Mouse (Mus musculus) heart, embryonic 15.5 days (tissue): Measurements from ENCODE around the gene Plppr4. TPM values are rescaled to one million over a fixed set of nuclear protein-coding genes. Genes with fewer than 3 reads are reported as not detected.

Experiments
- ATAC-seq: fragments of 200-750 bp; cut with Nextera tagmentation; replicated peaks from 2 replicates; pipeline ENCODE4 v1.8.0; 2017; ENCODE audit warnings: low read depth, moderate TSS enrichment; ENCODE audit not compliant: insufficient number of reproducible peaks, insufficient read depth, low FRiP score
- H3K27ac ChIP-seq: fragments of 300-500 bp; sonication (generic); 2 replicates; pipeline ENCODE4 v1.5.1; 2015; ENCODE audit warnings: mild to moderate bottlenecking, inconsistent platforms
- H3K27me3 ChIP-seq: fragments of 300-500 bp; sonication (generic); 2 replicates; pipeline ENCODE4 v1.6.1; 2015; ENCODE audit warnings: inconsistent platforms
- H3K36me3 ChIP-seq: fragments of 300-500 bp; sonication (generic); 2 replicates; pipeline ENCODE4 v1.6.1; 2015; ENCODE audit warnings: mild to moderate bottlenecking, inconsistent platforms
- H3K4me1 ChIP-seq: fragments of 300-500 bp; sonication (generic); replicated peaks from 2 replicates; pipeline ENCODE4 v1.6.1; 2015; ENCODE audit warnings: inconsistent platforms
- H3K4me2 ChIP-seq: fragments of 300-500 bp; sonication (generic); 2 replicates; pipeline ENCODE4 v1.6.1; 2015; ENCODE audit warnings: inconsistent platforms, mild to moderate bottlenecking, moderate library complexity
- H3K4me3 ChIP-seq: fragments of 300-500 bp; sonication (generic); 2 replicates; pipeline ENCODE4 v1.5.1; 2015; ENCODE audit warnings: mild to moderate bottlenecking, inconsistent platforms
- H3K9ac ChIP-seq: fragments of 300-500 bp; sonication (generic); 2 replicates; pipeline ENCODE4 v1.6.1; 2015; ENCODE audit warnings: mild to moderate bottlenecking, inconsistent platforms
- H3K9me3 ChIP-seq: fragments of 300-500 bp; sonication (generic); replicated peaks from 2 replicates; pipeline ENCODE4 v1.6.1; 2016; ENCODE audit warnings: inconsistent platforms
- WGBS: fragments of 180-500 bp; shearing (Covaris S2); methylation state at CpG from one replicate; pipeline ENCODE4 v1.1.7; 2015; ENCODE audit warnings: mixed read lengths; 5-methylcytosine and 5-hydroxymethylcytosine counted together
- polyA plus RNA-seq: library from polyadenylated mRNA; unstranded; fragments of >200 nt; fragmentation: Nextera tagmentation; extraction: Ambion mirVana; gene quantifications from 2 replicates; pipeline ENCODE4 v1.2.1, GENCODE M21; 2015

Gene Plppr4
- polyA plus RNA-seq: 0.62 and 0.76 TPM in 2 replicates

- peak within 1 kb of the TSS; percentile 48 for H3K9ac ChIP-seq
- ATAC-seq: no peak
Observed at GRCm38 (mm10) chr3:117360528-117360927, at the start of gene Plppr4. TSS of gene Plppr4 (minus strand) at chr3:117360876.

DNA sequence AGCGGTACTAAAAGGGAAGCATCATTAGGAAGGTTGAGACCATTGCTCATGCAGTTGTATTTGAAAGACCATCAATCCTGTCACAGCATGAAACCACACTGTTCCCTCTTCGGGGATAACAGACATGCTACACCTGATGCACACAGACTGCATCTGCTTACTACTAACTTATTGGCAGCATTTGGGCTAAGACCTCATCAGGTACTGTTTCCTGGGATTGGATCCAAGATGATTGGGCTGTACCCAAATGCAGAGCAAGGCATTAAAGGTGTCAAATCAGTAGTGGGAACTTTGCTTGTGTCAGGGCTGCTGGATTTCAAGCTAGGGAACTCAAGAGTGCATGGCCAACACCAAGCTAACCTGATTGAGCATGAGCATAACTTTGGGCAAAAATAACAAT lies 45.1 kb upstream of the Plppr4 start:
- Histone ChIP-seq H3K9me3 (no peaks in the 10 kb centered on the region), H3K4me3 (no peak overlapping the region), H3K27me3 (no peaks in the 10 kb centered on the region), H3K4me1 (no peaks in the 10 kb centered on the region), H3K36me3 (no peaks in the 10 kb centered on the region), H3K9ac (no peak overlapping the region), H3K4me2 (no peak overlapping the region), H3K27ac (no peak overlapping the region)
- WGBS: 91% methylated on average over 2 of the region's 2 CpGs
- no peak for ATAC-seq

More at GRCm38 (mm10) chr3:117360528-117360927, at the start of gene Plppr4:
- Histone ChIP-seq H3K9me3 (no peaks in the 10 kb centered on the region), H3K4me3 (peak within 1 kb of the TSS; percentile 59), H3K4me1 (peaks cover 10% of the 10 kb centered on the region), H3K27me3 (no peaks in the 10 kb centered on the region), H3K27ac (no peak within 1 kb of the TSS), H3K36me3 (no peaks in the 10 kb centered on the region), H3K4me2 (peak within 1 kb of the TSS; percentile 89)
- 44% methylated on average over 5 of the region's 5 CpGs for WGBS

GRCm38 (mm10) chr3:117403740-117404139 lies 43.1 kb upstream of the Plppr4 start:
- Histone ChIP-seq H3K4me3 (no peak overlapping the region), H3K9ac (no peak overlapping the region), H3K27ac (no peak overlapping the region), H3K36me3 (no peaks in the 10 kb centered on the region), H3K4me1 (no peaks in the 10 kb centered on the region), H3K9me3 (no peaks in the 10 kb centered on the region), H3K4me2 (no peak overlapping the region), H3K27me3 (no peaks in the 10 kb centered on the region)
- WGBS: 80% methylated on average over 3 of the region's 3 CpGs
- ATAC-seq: no peak

- Histone ChIP-seq H3K36me3 (no peaks in the 10 kb centered on the region), H3K9ac (no peak overlapping the region), H3K9me3 (no peaks in the 10 kb centered on the region), H3K4me3 (no peak overlapping the region), H3K4me1 (no peaks in the 10 kb centered on the region), H3K4me2 (no peak overlapping the region), H3K27me3 (no peaks in the 10 kb centered on the region), H3K27ac (no peak overlapping the region)
- ATAC-seq: no peak
- 75% methylated on average over 1 of the region's 1 CpGs for WGBS
Observed at GRCm38 (mm10) chr3:117366041-117366440, 5.4 kb upstream of the Plppr4 start.

- Histone ChIP-seq H3K27me3 (no peaks in the 10 kb centered on the region), H3K4me1 (peaks cover 10% of the 10 kb centered on the region), H3K27ac (no peak overlapping the region), H3K36me3 (no peaks in the 10 kb centered on the region), H3K4me2 (peak overlapping the region; percentile 89), H3K4me3 (peak overlapping the region; percentile 59), H3K9me3 (no peaks in the 10 kb centered on the region), H3K9ac (peak overlapping the region; percentile 48)
- ATAC-seq: peak; percentile 70
- under 1% methylated on average over 46 of the region's 46 CpGs for WGBS
Observed at GRCm38 (mm10) chr3:117359686-117360521, 772 bp downstream of the Plppr4 start.

DNA sequence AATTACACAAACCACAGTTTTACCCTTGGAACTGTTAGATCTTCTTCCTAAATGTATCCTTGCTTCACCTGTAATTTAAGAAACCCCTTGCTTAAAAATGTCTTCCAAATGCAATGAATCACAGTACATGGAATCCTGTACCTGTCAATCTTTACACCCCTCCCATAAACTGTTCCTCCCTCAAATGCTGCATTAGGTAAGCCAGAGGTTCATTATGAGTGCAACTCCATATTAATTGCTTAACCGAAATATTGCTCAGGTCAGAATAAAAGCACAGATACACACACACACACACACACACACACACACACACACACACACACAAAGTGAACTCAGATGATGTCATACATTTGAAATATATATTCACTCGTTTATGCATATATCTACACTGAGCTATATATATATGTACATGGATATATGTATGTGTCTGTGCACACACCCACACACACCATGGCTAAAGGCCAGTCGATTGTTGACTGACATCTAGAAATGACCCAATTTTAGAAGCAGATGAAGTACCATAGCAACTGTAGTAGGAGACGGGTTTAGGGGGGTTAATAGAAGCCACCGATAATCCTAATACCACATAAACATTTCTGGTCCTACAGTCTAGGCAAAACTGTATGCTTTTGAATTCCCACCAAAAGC lies 1.6 kb downstream of the Plppr4 start:
- H3K27me3 ChIP-seq: no peaks in the 10 kb centered on the region
- no peak for ATAC-seq
- H3K27ac ChIP-seq: no peak overlapping the region
- 80% methylated on average over 5 of the region's 5 CpGs for WGBS
- peak overlapping the region; percentile 89 for H3K4me2 ChIP-seq
- no peaks in the 10 kb centered on the region for H3K9me3 ChIP-seq
- no peak overlapping the region for H3K4me3 ChIP-seq
- no peak overlapping the region for H3K9ac ChIP-seq
- H3K36me3 ChIP-seq: no peaks in the 10 kb centered on the region
- H3K4me1 ChIP-seq: peaks cover 10% of the 10 kb centered on the region

- H3K9ac ChIP-seq: no peak overlapping the region
- ATAC-seq: no peak
Observed at GRCm38 (mm10) chr3:117357367-117357766, 3.3 kb downstream of the Plppr4 start.

DNA sequence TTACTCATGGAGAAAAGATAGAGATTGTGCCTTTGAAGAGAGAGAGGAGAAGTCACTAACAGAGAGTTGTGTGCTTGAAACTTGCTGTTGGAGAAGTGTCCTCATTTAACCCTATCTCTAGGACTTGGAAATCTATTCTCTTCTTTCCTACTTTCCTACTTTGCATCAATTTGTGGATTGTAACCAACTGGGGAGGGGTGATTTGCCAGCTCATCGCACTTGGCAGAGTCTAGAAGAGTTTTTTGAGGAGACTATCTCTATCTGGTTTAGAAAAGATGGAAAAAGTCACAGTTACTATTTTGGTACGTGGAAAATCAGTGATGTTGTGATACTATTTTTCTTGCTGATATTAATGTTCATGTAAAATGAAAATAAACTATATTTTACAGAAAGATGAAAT lies 6.7 kb downstream of the Plppr4 start:
- H3K27ac ChIP-seq: no peak overlapping the region
- no peak overlapping the region for H3K9ac ChIP-seq
- WGBS: 66% methylated on average over 2 of the region's 2 CpGs
- H3K27me3 ChIP-seq: no peaks in the 10 kb centered on the region
- H3K4me2 ChIP-seq: no peak overlapping the region
- no peaks in the 10 kb centered on the region for H3K36me3 ChIP-seq
- H3K9me3 ChIP-seq: no peaks in the 10 kb centered on the region
- no peaks in the 10 kb centered on the region for H3K4me1 ChIP-seq
- H3K4me3 ChIP-seq: no peak overlapping the region
- ATAC-seq: no peak

More at GRCm38 (mm10) chr3:117357367-117357766, 3.3 kb downstream of the Plppr4 start:
- Histone ChIP-seq H3K36me3 (no peaks in the 10 kb centered on the region), H3K27me3 (no peaks in the 10 kb centered on the region), H3K9me3 (no peaks in the 10 kb centered on the region), H3K4me1 (peaks cover 10% of the 10 kb centered on the region), H3K27ac (no peak overlapping the region), H3K4me2 (no peak overlapping the region), H3K4me3 (no peak overlapping the region)
- WGBS: 82% methylated on average over 3 of the region's 3 CpGs

- WGBS: 69% methylated on average over 1 of the region's 1 CpGs
- no peak overlapping the region for H3K27ac ChIP-seq
- H3K4me1 ChIP-seq: no peaks in the 10 kb centered on the region
- no peak overlapping the region for H3K4me2 ChIP-seq
- H3K9me3 ChIP-seq: no peaks in the 10 kb centered on the region
- ATAC-seq: no peak
- no peaks in the 10 kb centered on the region for H3K27me3 ChIP-seq
- no peak overlapping the region for H3K4me3 ChIP-seq
- no peaks in the 10 kb centered on the region for H3K36me3 ChIP-seq
- no peak overlapping the region for H3K9ac ChIP-seq
Observed at GRCm38 (mm10) chr3:117346351-117346750, 14.3 kb downstream of the Plppr4 start.

DNA sequence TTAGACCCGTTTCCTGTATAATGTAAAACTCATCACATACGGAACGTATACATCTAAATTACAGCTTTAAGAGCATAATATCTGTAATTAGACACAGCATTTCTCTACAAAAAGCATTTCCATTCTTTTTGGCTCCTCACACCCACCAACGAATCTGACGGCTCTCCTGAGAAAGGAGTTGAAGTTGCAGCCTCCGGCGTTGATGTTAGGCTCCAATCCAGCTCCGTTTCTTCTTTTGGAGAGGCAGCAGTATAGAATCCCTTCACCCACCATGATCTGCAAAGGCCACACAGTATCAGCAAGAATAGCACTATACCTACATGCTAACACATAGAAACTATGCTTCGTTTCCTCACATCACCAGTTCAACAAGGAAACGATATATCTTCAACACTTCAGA lies 29.2 kb downstream of the Plppr4 start:
- 83% methylated on average over 10 of the region's 10 CpGs for WGBS
- Histone ChIP-seq H3K36me3 (no peaks in the 10 kb centered on the region), H3K9me3 (no peaks in the 10 kb centered on the region), H3K4me2 (no peak overlapping the region), H3K27ac (no peak overlapping the region), H3K27me3 (no peaks in the 10 kb centered on the region), H3K4me1 (no peaks in the 10 kb centered on the region), H3K9ac (no peak overlapping the region), H3K4me3 (no peak overlapping the region)
- no peak for ATAC-seq

- H3K36me3 ChIP-seq: no peaks in the 10 kb centered on the region
- no peaks in the 10 kb centered on the region for H3K27me3 ChIP-seq
- WGBS: 77% methylated on average over 6 of the region's 6 CpGs
- H3K4me3 ChIP-seq: no peak overlapping the region
- no peak overlapping the region for H3K4me2 ChIP-seq
- no peaks in the 10 kb centered on the region for H3K9me3 ChIP-seq
- no peak overlapping the region for H3K9ac ChIP-seq
- H3K4me1 ChIP-seq: no peaks in the 10 kb centered on the region
- no peak overlapping the region for H3K27ac ChIP-seq
- no peak for ATAC-seq
Observed at GRCm38 (mm10) chr3:117329485-117329884, 31.2 kb downstream of the Plppr4 start.
